Mouse (Mus musculus) G1E (cell line): ENCODE measurements around the gene Fis1. TPM values are rescaled to one million over a fixed set of nuclear protein-coding genes. Genes with fewer than 3 reads are reported as not detected.

Source experiments
- ATAC-seq: 2 replicates; pipeline ENCODE4 v1.8.0; 2016; ENCODE audit warnings: mild to moderate bottlenecking; ENCODE audit not compliant: insufficient number of reproducible peaks, poor library complexity, low FRiP score, severe bottlenecking; ENCODE audit errors: extremely low read depth
- DNase-seq: peaks from one replicate; pipeline ENCODE4 v3.0.0; 2012; ENCODE audit warnings: low spot score
- H3K27me3 ChIP-seq: 2 replicates; pipeline ENCODE4 v1.6.1; 2012; ENCODE audit warnings: mild to moderate bottlenecking, low read length, inconsistent platforms; ENCODE audit not compliant: insufficient read depth
- H3K36me3 ChIP-seq: replicated peaks from 2 replicates; pipeline ENCODE3; 2012; ENCODE audit warnings: mild to moderate bottlenecking, inconsistent platforms
- H3K4me1 ChIP-seq: 2 replicates; pipeline ENCODE4 v1.6.1; 2012; ENCODE audit warnings: low read depth, low read length, inconsistent platforms, mixed read lengths; ENCODE audit not compliant: insufficient read depth
- H3K4me3 ChIP-seq: 2 replicates; pipeline ENCODE4 v1.5.1; 2012; ENCODE audit warnings: low read depth, mild to moderate bottlenecking, inconsistent platforms, low read length, moderate library complexity, mixed read lengths
- H3K9me3 ChIP-seq: replicated peaks from 2 replicates; pipeline ENCODE4 v1.6.1; 2012; ENCODE audit warnings: inconsistent platforms
- CTCF ChIP-seq: IDR thresholded peaks from 2 replicates; pipeline ENCODE4 v1.5.1; 2012; ENCODE audit warnings: low read depth, low read length, inconsistent platforms, mixed read lengths
- GATA1 ChIP-seq: IDR thresholded peaks from 2 replicates; pipeline ENCODE4 v1.6.1; 2012; ENCODE audit warnings: borderline replicate concordance, low read length, inconsistent platforms, mixed read lengths
- GATA2 ChIP-seq: IDR thresholded peaks from 2 replicates; pipeline ENCODE4 v1.6.1; 2012; ENCODE audit warnings: low read depth, low read length, inconsistent platforms, borderline replicate concordance
- POLR2AphosphoS5 ChIP-seq: IDR thresholded peaks from 2 replicates; pipeline ENCODE4 v1.6.1; 2012; ENCODE audit warnings: low read depth, low read length, inconsistent platforms; ENCODE audit not compliant: insufficient replicate concordance
- TAL1 ChIP-seq: conservative IDR thresholded peaks from 2 replicates; pipeline ENCODE4 v1.6.1; 2012; ENCODE audit warnings: low read depth, low read length, inconsistent platforms, mixed read lengths
- polyA plus RNA-seq: library from polyadenylated mRNA; stranded (reverse); fragments of >175 nt; gene quantifications from 2 replicates; pipeline ENCODE4 v1.2.3, GENCODE M21; 2012
- total RNA-seq, 2 experiments: library from RNA; stranded (forward) in 1 of 2; stranded (reverse) in 1 of 2; fragments of 200-1000 nt in 1 of 2; fragments of >200 nt in 1 of 2; fragmentation: Nextera tagmentation in 1 of 2; gene quantifications; 2 replicates each; pipeline ENCODE4 v1.2.3; 2014 to 2017

The Fis1 gene
- total and polyA plus RNA-seq, 3 experiments, result 152 to 439 (median 157) TPM

GRCm38 (mm10) chr5:136950521-136950920 lies 2.6 kb upstream of the Fis1 start:
- ATAC-seq, result no peak
- Histone ChIP-seq H3K9me3 (no peaks in the 10 kb centered on the region), H3K36me3 (peaks cover 14% of the 10 kb centered on the region), H3K27me3 (no peaks in the 10 kb centered on the region), H3K4me1 (peaks cover 21% of the 10 kb centered on the region), H3K4me3 (no peak overlapping the region)
- DNase-seq, result no peak
- TF ChIP-seq CTCF, result no peak
- no peak for TF ChIP-seq GATA2
- TF ChIP-seq GATA1, result no peak
- no peak for TF ChIP-seq TAL1
- no peak for TF ChIP-seq POLR2AphosphoS5

GRCm38 (mm10) chr5:136952153-136952552 lies 922 bp upstream of the Fis1 start:
- no peak overlapping the region for H3K4me3 ChIP-seq
- no peak for DNase-seq

GRCm38 (mm10) chr5:136953440-136953951 lies 421 bp downstream of the Fis1 start:
- ATAC-seq (no peak), DNase-seq (no peak)
- Histone ChIP-seq H3K27me3 (no peaks in the 10 kb centered on the region), H3K4me3 (peak overlapping the region; percentile 75), H3K36me3 (peaks cover 38% of the 10 kb centered on the region), H3K9me3 (no peaks in the 10 kb centered on the region), H3K4me1 (peaks cover 34% of the 10 kb centered on the region)
- no peak for TF ChIP-seq GATA2
- no peak for TF ChIP-seq POLR2AphosphoS5
- no peak for TF ChIP-seq GATA1
- no peak for TF ChIP-seq TAL1
- TF ChIP-seq CTCF, result no peak

More at GRCm38 (mm10) chr5:136952153-136952552, 922 bp upstream of the Fis1 start:
- ATAC-seq, result no peak
- Histone ChIP-seq H3K4me1 (peaks cover 30% of the 10 kb centered on the region), H3K36me3 (peaks cover 27% of the 10 kb centered on the region), H3K27me3 (no peaks in the 10 kb centered on the region), H3K9me3 (no peaks in the 10 kb centered on the region)
- TF ChIP-seq TAL1 (no peak), CTCF (no peak), GATA1 (no peak), POLR2AphosphoS5 (no peak), GATA2 (no peak)

- no peak for TF ChIP-seq GATA2
- no peak for TF ChIP-seq CTCF
- no peak for TF ChIP-seq POLR2AphosphoS5
- TF ChIP-seq GATA1, result no peak
- TF ChIP-seq TAL1, result no peak
- no peak for ATAC-seq
Measured at GRCm38 (mm10) chr5:136955622-136956021, 2.5 kb downstream of the Fis1 start.

GRCm38 (mm10) chr5:136957250-136957649 lies 4.2 kb downstream of the Fis1 start:
- Histone ChIP-seq H3K4me1 (peaks cover 55% of the 10 kb centered on the region), H3K9me3 (no peaks in the 10 kb centered on the region)
- no peak for DNase-seq

More at GRCm38 (mm10) chr5:136955622-136956021, 2.5 kb downstream of the Fis1 start:
- Histone ChIP-seq H3K27me3 (no peaks in the 10 kb centered on the region), H3K9me3 (no peaks in the 10 kb centered on the region), H3K4me3 (no peak overlapping the region), H3K4me1 (peaks cover 43% of the 10 kb centered on the region), H3K36me3 (peaks cover 55% of the 10 kb centered on the region)
- no peak for DNase-seq

GRCm38 (mm10) chr5:136958991-136959605 lies 6.0 kb downstream of the Fis1 start:
- peaks cover 60% of the 10 kb centered on the region for H3K4me1 ChIP-seq
- no peaks in the 10 kb centered on the region for H3K9me3 ChIP-seq
- no peak overlapping the region for H3K4me3 ChIP-seq
- DNase-seq, result no peak
- TF ChIP-seq TAL1 (no peak), POLR2AphosphoS5 (no peak), CTCF (no peak), GATA2 (no peak), GATA1 (no peak)
- no peaks in the 10 kb centered on the region for H3K27me3 ChIP-seq
- H3K36me3 ChIP-seq, result peaks cover 77% of the 10 kb centered on the region
- no peak for ATAC-seq

More at GRCm38 (mm10) chr5:136957250-136957649, 4.2 kb downstream of the Fis1 start:
- Histone ChIP-seq H3K4me3 (no peak overlapping the region), H3K27me3 (no peaks in the 10 kb centered on the region), H3K36me3 (peaks cover 63% of the 10 kb centered on the region)
- no peak for ATAC-seq
- TF ChIP-seq GATA2, result no peak
- TF ChIP-seq TAL1, result no peak
- TF ChIP-seq POLR2AphosphoS5, result no peak
- TF ChIP-seq GATA1, result no peak
- TF ChIP-seq CTCF, result no peak
